Comparison of ENCODE assay signal across 22 mouse cellular contexts in genomic region chr4:148810706-148811105, GRCm38 (mm10). TPM values are rescaled to one million over a fixed set of nuclear protein-coding genes. Genes with fewer than 3 reads are reported as not detected.
DNase-seq lines count a peak whose midpoint lies in the region; ATAC-seq lines count a peak whose summit lies in the region.
"Had no signal": no experiment of that assay in that cellular context is flagged by ENCODE, and none has a peak within 500 bp of the region (broad histone marks: within the 10 kb centered on the region; RNA-seq: fewer than 3 reads in every experiment).

No protein-coding gene starts in this region.

- no peak for DNase-seq in heart, adult 8-10 months (ENCODE audit: low spot score)
- no peak for DNase-seq in hindbrain, embryonic 10.5 days (ENCODE audit: low spot score)
- DNase-seq in hindbrain, embryonic 14.5 days (ENCODE audit: low spot score): no peak
- DNase-seq: adrenal gland, adult 2 months; cerebellum, adult 18-20 months; cerebellum, postnatal 25 days; forebrain, postnatal 0 days; gastrocnemius, postnatal 36 days; kidney, adult 9 months; kidney, postnatal 36 days; liver, embryonic 13.5 days; lung, adult 2 months; lung, postnatal 14 days; right cerebral cortex, postnatal 25 days; spleen, adult 18-20 months had no signal

- H3K4me3 ChIP-seq in heart, embryonic 12.5 days: no peak overlapping the region
- H3K4me3 ChIP-seq in hindbrain, embryonic 10.5 days: peak overlapping the region; percentile 16; the same call in 1 of the 2 replicates
- H3K4me3 ChIP-seq in hindbrain, embryonic 16.5 days (ENCODE audit: low read length): no peak overlapping the region
- no peak overlapping the region for H3K4me3 ChIP-seq in hindbrain, embryonic 12.5 days
- H3K4me3 ChIP-seq in hindbrain, embryonic 14.5 days (replicated peaks; ENCODE audit: low read length): no peak overlapping the region
- no peak overlapping the region for H3K4me3 ChIP-seq in midbrain, embryonic 13.5 days (replicated peaks)
- H3K4me3 ChIP-seq: embryonic facial prominence, embryonic 12.5 days; liver, embryonic 13.5 days had no signal

- peaks cover 83% of the 10 kb centered on the region for H3K4me1 ChIP-seq in heart, embryonic 12.5 days (replicated peaks)
- peaks cover 96% of the 10 kb centered on the region for H3K4me1 ChIP-seq in hindbrain, embryonic 10.5 days (replicated peaks)
- peaks cover 33% of the 10 kb centered on the region for H3K4me1 ChIP-seq in hindbrain, embryonic 16.5 days (ENCODE audit: control insufficient read depth, insufficient read depth, low read depth, low read length)
- peaks cover 69% of the 10 kb centered on the region for H3K4me1 ChIP-seq in hindbrain, embryonic 12.5 days
- peaks cover 29% of the 10 kb centered on the region for H3K4me1 ChIP-seq in hindbrain, embryonic 14.5 days (replicated peaks; ENCODE audit: control insufficient read depth, insufficient read depth, low read length)
- H3K4me1 ChIP-seq in midbrain, embryonic 13.5 days (replicated peaks): peaks cover 66% of the 10 kb centered on the region

- H3K9ac ChIP-seq in heart, embryonic 12.5 days: peak overlapping the region; percentile 67
- no peak overlapping the region for H3K9ac ChIP-seq in hindbrain, embryonic 16.5 days (ENCODE audit: low read depth, low read length)
- H3K9ac ChIP-seq in hindbrain, embryonic 12.5 days: peak overlapping the region; percentile 13; the same call in 1 of the 2 replicates
- no peak overlapping the region for H3K9ac ChIP-seq in hindbrain, embryonic 14.5 days
- H3K9ac ChIP-seq in midbrain, embryonic 13.5 days (replicated peaks): no peak overlapping the region
- H3K9ac ChIP-seq: embryonic facial prominence, embryonic 12.5 days; forebrain, postnatal 0 days; liver, embryonic 13.5 days had no signal

- H3K4me2 ChIP-seq in heart, embryonic 12.5 days: peak overlapping the region; percentile 52
- H3K4me2 ChIP-seq in hindbrain, embryonic 16.5 days (ENCODE audit: low read length): no peak overlapping the region
- H3K4me2 ChIP-seq in hindbrain, embryonic 12.5 days (replicated peaks): no peak overlapping the region; the same call in 1 of the 2 replicates
- 0 out of 2 replicates have a peak overlapping the region, but pooled peaks have one; percentile 13 for H3K4me2 ChIP-seq in hindbrain, embryonic 14.5 days (replicated peaks)
- H3K4me2 ChIP-seq in midbrain, embryonic 13.5 days (replicated peaks): no peak overlapping the region
- H3K4me2 ChIP-seq: embryonic facial prominence, embryonic 12.5 days; liver, embryonic 13.5 days; midbrain, embryonic 11.5 days had no signal

- 55% methylated on average over 9 of the region's 9 CpGs for WGBS in heart, embryonic 12.5 days
- WGBS in hindbrain, embryonic 10.5 days: 52% methylated on average over 9 of the region's 9 CpGs
- WGBS in hindbrain, embryonic 16.5 days: 43% methylated on average over 9 of the region's 9 CpGs
- WGBS in hindbrain, embryonic 12.5 days: 36% methylated on average over 9 of the region's 9 CpGs
- 32% methylated on average over 9 of the region's 9 CpGs for WGBS in hindbrain, embryonic 14.5 days
- WGBS in midbrain, embryonic 13.5 days: 41% methylated on average over 9 of the region's 9 CpGs

- no peaks in the 10 kb centered on the region for H3K9me3 ChIP-seq in heart, embryonic 12.5 days (replicated peaks)
- no peaks in the 10 kb centered on the region for H3K9me3 ChIP-seq in hindbrain, embryonic 10.5 days
- H3K9me3 ChIP-seq in hindbrain, embryonic 16.5 days (ENCODE audit: control insufficient read depth, low read length): no peaks in the 10 kb centered on the region
- no peaks in the 10 kb centered on the region for H3K9me3 ChIP-seq in hindbrain, embryonic 12.5 days (replicated peaks)
- no peaks in the 10 kb centered on the region for H3K9me3 ChIP-seq in hindbrain, embryonic 14.5 days (ENCODE audit: control insufficient read depth, low read length)
- no peaks in the 10 kb centered on the region for H3K9me3 ChIP-seq in midbrain, embryonic 13.5 days
- H3K9me3 ChIP-seq: embryonic facial prominence, embryonic 12.5 days; liver, embryonic 13.5 days had no signal

- ATAC-seq in heart, embryonic 12.5 days (ENCODE audit: insufficient number of reproducible peaks, low FRiP score): no peak
- no peak for ATAC-seq in hindbrain, embryonic 16.5 days
- ATAC-seq in hindbrain, embryonic 12.5 days (ENCODE audit: low FRiP score): no peak
- no peak for ATAC-seq in hindbrain, embryonic 14.5 days (ENCODE audit: low FRiP score)
- no peak for ATAC-seq in midbrain, embryonic 13.5 days
- ATAC-seq: forebrain, postnatal 0 days; intestine, embryonic 16.5 days had no signal

- H3K27me3 ChIP-seq in heart, embryonic 12.5 days (replicated peaks): peaks cover 33% of the 10 kb centered on the region
- H3K27me3 ChIP-seq in hindbrain, embryonic 10.5 days (ENCODE audit: insufficient read depth, poor library complexity, severe bottlenecking): peaks cover 100% of the 10 kb centered on the region
- peaks cover 19% of the 10 kb centered on the region for H3K27me3 ChIP-seq in hindbrain, embryonic 16.5 days (replicated peaks; ENCODE audit: control insufficient read depth, insufficient read depth, low read length)
- H3K27me3 ChIP-seq in hindbrain, embryonic 12.5 days: peaks cover 93% of the 10 kb centered on the region
- H3K27me3 ChIP-seq in hindbrain, embryonic 14.5 days (ENCODE audit: control insufficient read depth, insufficient read depth, low read length): peaks cover 71% of the 10 kb centered on the region
- H3K27me3 ChIP-seq in midbrain, embryonic 13.5 days: peaks cover 98% of the 10 kb centered on the region

- H3K27ac ChIP-seq in heart, embryonic 12.5 days (ENCODE audit: poor library complexity, severe bottlenecking): peak overlapping the region; percentile 53; the same call in 1 of the 2 replicates
- H3K27ac ChIP-seq in hindbrain, embryonic 10.5 days: peak overlapping the region; percentile 70
- H3K27ac ChIP-seq in hindbrain, embryonic 16.5 days (ENCODE audit: low read depth, low read length): no peak overlapping the region
- no peak overlapping the region for H3K27ac ChIP-seq in hindbrain, embryonic 12.5 days
- no peak overlapping the region for H3K27ac ChIP-seq in hindbrain, embryonic 14.5 days
- no peak overlapping the region for H3K27ac ChIP-seq in midbrain, embryonic 13.5 days
- H3K27ac ChIP-seq: embryonic facial prominence, embryonic 12.5 days; liver, embryonic 13.5 days had no signal

- H3K36me3 ChIP-seq in heart, embryonic 12.5 days: no peaks in the 10 kb centered on the region
- no peaks in the 10 kb centered on the region for H3K36me3 ChIP-seq in hindbrain, embryonic 10.5 days
- no peaks in the 10 kb centered on the region for H3K36me3 ChIP-seq in hindbrain, embryonic 16.5 days (ENCODE audit: control insufficient read depth, insufficient read depth, low read length)
- H3K36me3 ChIP-seq in hindbrain, embryonic 12.5 days: no peaks in the 10 kb centered on the region
- no peaks in the 10 kb centered on the region for H3K36me3 ChIP-seq in hindbrain, embryonic 14.5 days (replicated peaks; ENCODE audit: control insufficient read depth, insufficient read depth)
- no peaks in the 10 kb centered on the region for H3K36me3 ChIP-seq in midbrain, embryonic 13.5 days
- H3K36me3 ChIP-seq: embryonic facial prominence, embryonic 12.5 days; liver, embryonic 13.5 days had no signal

RNA-seq across cellular contexts. Expression of gene Casz1, which starts 6.5 kb away (rescaled TPM):
- polyA plus RNA-seq in heart, embryonic 12.5 days (2016; fragmentation: Nextera tagmentation; extraction: Ambion mirVana): 23.6 and 26.1 TPM in 2 replicates
- 10 to 100 TPM; 40.6 to 49.5 (median 47.3) TPM for total RNA-seq in heart, adult 8-10 months (2022)
- 13.8 and 14.4 TPM in 2 replicates for polyA plus RNA-seq in hindbrain, embryonic 10.5 days (2016; fragmentation: Nextera tagmentation; extraction: Ambion mirVana)
- 4.4 and 5.6 TPM in 2 replicates for polyA plus RNA-seq in hindbrain, embryonic 16.5 days (2015; fragmentation: Nextera tagmentation; extraction: Ambion mirVana)
- polyA plus RNA-seq in hindbrain, embryonic 12.5 days (2016; fragmentation: Nextera tagmentation; extraction: Ambion mirVana): 7.1 and 8.9 TPM in 2 replicates
- 6.6 and 7.1 TPM in 2 replicates for polyA plus RNA-seq in hindbrain, embryonic 14.5 days (2014; fragmentation: Nextera tagmentation; extraction: Ambion mirVana)
- 2.7 and 3.8 TPM in 2 replicates for polyA plus RNA-seq in midbrain, embryonic 13.5 days (2015; fragmentation: Nextera tagmentation; extraction: Ambion mirVana)

Comparison
In these comparisons a context has a peak if more than half of its experiments do, and no peak if none do; other contexts are left out.
1. H3K27ac ChIP-seq: peak in heart, embryonic 12.5 days (single experiment) and hindbrain, embryonic 10.5 days (single experiment); none in hindbrain, embryonic 16.5 days (single experiment), hindbrain, embryonic 12.5 days (single experiment), hindbrain, embryonic 14.5 days (single experiment) and midbrain, embryonic 13.5 days (single experiment).
2. H3K4me2 ChIP-seq: peak in heart, embryonic 12.5 days (single experiment) and hindbrain, embryonic 14.5 days (single experiment); none in hindbrain, embryonic 16.5 days (single experiment), hindbrain, embryonic 12.5 days (single experiment) and midbrain, embryonic 13.5 days (single experiment).
3. H3K9ac ChIP-seq: peak in heart, embryonic 12.5 days (single experiment) and hindbrain, embryonic 12.5 days (single experiment); none in hindbrain, embryonic 16.5 days (single experiment), hindbrain, embryonic 14.5 days (single experiment) and midbrain, embryonic 13.5 days (single experiment).